Mouse (Mus musculus): ENCODE measurements around the gene Dpy30.

Gene Dpy30

DNA sequence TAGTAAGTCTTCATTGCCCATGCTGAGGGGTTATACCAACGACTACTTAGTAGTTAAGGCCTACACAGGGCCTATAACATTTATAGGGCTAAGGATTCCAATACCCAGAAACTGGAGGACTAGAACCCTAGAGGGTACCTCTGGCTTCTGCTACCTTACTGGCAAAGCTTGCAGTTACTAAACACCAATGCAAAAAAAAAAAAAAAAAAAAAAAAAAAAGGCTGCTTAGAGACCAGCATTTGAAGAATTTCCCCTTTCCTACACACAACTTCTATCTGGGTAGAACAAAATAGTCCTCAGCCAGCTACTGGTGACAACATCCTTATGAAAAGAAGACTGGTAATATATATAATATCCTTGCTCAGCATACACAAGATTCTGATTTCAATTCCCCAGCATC, 58.1 kb downstream of the Dpy30 start:
- in situ Hi-C loops (cut with MboI; ENCODE audit: low sequenced_read_pairs) = no loop called here

DNA sequence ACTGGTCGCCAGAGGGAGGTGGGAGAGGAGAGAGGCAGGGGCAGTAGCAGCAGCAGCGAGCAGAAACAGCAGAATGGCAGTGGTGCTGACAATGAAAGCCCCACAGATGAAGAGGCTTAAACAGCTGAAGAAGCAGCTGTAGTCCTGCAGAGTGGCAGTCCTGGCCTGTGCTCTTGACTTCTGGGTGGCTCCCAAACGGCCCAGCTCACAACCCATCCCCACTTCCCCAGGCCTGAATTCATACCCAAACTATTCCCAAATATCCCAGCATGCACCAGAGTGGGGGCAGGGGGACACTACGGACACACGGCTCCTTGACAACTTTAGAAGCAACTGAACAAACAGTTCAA, 58.6 kb downstream of the Dpy30 start:
- in situ Hi-C loops (cut with MboI; ENCODE audit: low sequenced_read_pairs) = no loop called here

DNA sequence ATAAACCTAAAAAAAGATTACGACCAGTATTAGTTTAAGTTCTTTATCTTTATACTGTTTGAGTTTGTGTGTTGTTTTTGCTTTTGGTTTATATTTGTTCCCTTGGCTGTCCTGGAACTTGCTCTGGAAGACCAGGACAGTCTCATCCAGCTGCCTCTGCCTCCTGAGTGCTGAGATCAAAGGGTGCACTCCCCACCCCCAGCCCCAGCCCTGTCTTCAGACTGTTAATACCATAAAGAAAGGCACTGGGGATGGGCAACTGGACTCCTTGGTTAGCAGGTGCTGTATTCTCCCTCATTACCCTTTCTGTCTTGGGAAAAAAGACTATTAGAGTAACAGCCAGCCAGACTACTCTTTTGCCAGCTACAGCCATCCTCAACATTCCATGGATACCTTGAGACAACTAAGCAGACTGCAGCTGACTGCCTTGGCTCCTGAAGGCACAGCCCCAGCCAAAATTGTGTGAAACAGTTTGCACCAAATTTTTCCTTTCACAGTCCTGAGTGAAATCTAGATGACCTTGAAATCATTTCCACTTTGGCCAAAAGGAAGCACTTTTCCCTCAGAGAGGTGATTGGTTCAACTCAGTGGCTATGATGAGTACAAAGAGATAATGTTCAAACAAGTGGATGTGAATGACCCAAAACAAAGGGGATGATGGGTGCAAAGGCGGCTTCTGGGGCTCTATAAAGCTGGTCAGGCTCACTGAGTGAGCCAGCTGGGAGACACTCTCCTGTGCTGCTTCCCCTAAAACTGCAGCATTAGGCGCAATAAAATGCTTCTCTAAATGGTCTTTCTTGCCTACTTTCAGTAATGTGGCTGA, 59.2 kb downstream of the Dpy30 start:
- in situ Hi-C loops (cut with MboI; ENCODE audit: low sequenced_read_pairs) = no loop called here

DNA sequence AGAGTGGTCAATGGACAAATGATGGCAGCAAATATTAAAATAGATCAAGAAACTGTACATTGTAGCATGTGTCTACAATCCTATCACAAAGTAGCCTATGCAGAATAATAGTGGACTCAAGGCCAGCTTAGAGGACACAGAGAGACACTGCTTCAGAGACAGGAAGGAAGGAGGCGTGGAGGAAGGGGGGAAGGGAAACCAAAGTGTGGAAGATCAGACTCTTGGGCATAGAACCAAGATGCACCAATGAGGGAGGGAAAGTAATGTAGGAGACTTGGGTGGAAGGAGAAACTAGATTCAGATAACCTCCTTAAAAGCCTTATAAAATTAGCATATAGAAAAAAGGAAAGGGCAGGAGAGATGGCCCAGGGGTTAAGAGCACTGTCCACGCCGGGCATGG, 61.3 kb downstream of the Dpy30 start:
- in situ Hi-C loops (cut with MboI; ENCODE audit: low sequenced_read_pairs) = no loop called here
